Mouse (Mus musculus) testis, postnatal 10 days (tissue): ENCODE measurements at regions not wholly inside any gene's neighbourhood (a gene's known extent, or its start where the extent isn't known, plus 50 kb on each side); places are given as distances from the start of the nearest gene placed in this dataset.

Source experiments
- DNase-seq: peaks from one replicate; pipeline ENCODE4 v3.0.0; 2021; ENCODE audit warnings: low spot score

GRCm38 (mm10) chr13:119364160-119364559 lies 64.2 kb upstream of the Paip1 start:
- no peak for DNase-seq

- DNase-seq: no peak
These were observed 60.9 kb upstream of the Paip1 start for GRCm38 (mm10) chr13:119367544-119367943.

- DNase-seq: peak; percentile 88
These were observed 49.9 kb upstream of the Paip1 start for GRCm38 (mm10) chr13:119378404-119379037.
